Mouse (Mus musculus) kidney, postnatal 0 days (tissue): ENCODE measurements around the gene Trmt61a. TPM values are rescaled to one million over a fixed set of nuclear protein-coding genes. Genes with fewer than 3 reads are reported as not detected.

Experiments
- ATAC-seq: fragments of 200-750 bp; cut with Nextera tagmentation; replicated peaks from 2 replicates; pipeline ENCODE4 v1.8.0; 2017; ENCODE audit warnings: low read depth, moderate number of reproducible peaks, moderate TSS enrichment, moderate library complexity; ENCODE audit not compliant: low FRiP score
- DNase-seq: peaks from one replicate; pipeline ENCODE4 v3.0.0-alpha.2; 2016; ENCODE audit warnings: low spot score
- H3K27ac ChIP-seq: fragments of 300-500 bp; sonication (generic); 2 replicates; pipeline ENCODE4 v1.5.1; 2014; ENCODE audit warnings: mild to moderate bottlenecking
- H3K27me3 ChIP-seq: fragments of 300-500 bp; sonication (generic); 2 replicates; pipeline ENCODE4 v1.6.1; 2014; ENCODE audit warnings: low read length, mixed read lengths; ENCODE audit not compliant: insufficient read depth
- H3K36me3 ChIP-seq: fragments of 300-500 bp; sonication (generic); 2 replicates; pipeline ENCODE4 v1.6.1; 2014; ENCODE audit warnings: low read length, mixed read lengths; ENCODE audit not compliant: insufficient read depth
- H3K4me1 ChIP-seq: fragments of 300-500 bp; sonication (generic); replicated peaks from 2 replicates; pipeline ENCODE4 v1.6.1; 2014; ENCODE audit warnings: antibody characterized with exemption, low read length, mixed read lengths; ENCODE audit not compliant: insufficient read depth
- H3K4me2 ChIP-seq: fragments of 300-500 bp; sonication (generic); 2 replicates; pipeline ENCODE4 v1.6.1; 2014; ENCODE audit warnings: mild to moderate bottlenecking, low read length, moderate library complexity, mixed read lengths
- H3K4me3 ChIP-seq: fragments of 300-500 bp; sonication (generic); replicated peaks from 2 replicates; pipeline ENCODE4 v1.5.1; 2014; ENCODE audit warnings: low read depth, low read length
- H3K9ac ChIP-seq: fragments of 300-500 bp; sonication (generic); 2 replicates; pipeline ENCODE4 v1.6.1; 2014; ENCODE audit warnings: low read depth, low read length
- H3K9me3 ChIP-seq: fragments of 300-500 bp; sonication (generic); replicated peaks from 2 replicates; pipeline ENCODE4 v1.6.1; 2016; ENCODE audit warnings: low read length, inconsistent platforms, mixed read lengths
- CTCF ChIP-seq: IDR thresholded peaks from 2 replicates; pipeline ENCODE4 v1.5.1; 2016; ENCODE audit warnings: antibody characterized with exemption, low read depth, mild to moderate bottlenecking, moderate library complexity
- WGBS: fragments of 180-500 bp; shearing (Covaris S2); extraction: QIAGEN DNeasy Blood & Tissue Kit; methylation state at CpG from one replicate; pipeline ENCODE4 v1.1.7; 2014; 5-methylcytosine and 5-hydroxymethylcytosine counted together
- polyA plus RNA-seq: library from polyadenylated mRNA; unstranded; fragments of >200 nt; fragmentation: Nextera tagmentation; extraction: Ambion mirVana; gene quantifications from 2 replicates; pipeline ENCODE4 v1.2.1, GENCODE M21; 2015

Gene Trmt61a
- polyA plus RNA-seq, 1 experiment from 2014 or later, result 6.3 TPM

DNA sequence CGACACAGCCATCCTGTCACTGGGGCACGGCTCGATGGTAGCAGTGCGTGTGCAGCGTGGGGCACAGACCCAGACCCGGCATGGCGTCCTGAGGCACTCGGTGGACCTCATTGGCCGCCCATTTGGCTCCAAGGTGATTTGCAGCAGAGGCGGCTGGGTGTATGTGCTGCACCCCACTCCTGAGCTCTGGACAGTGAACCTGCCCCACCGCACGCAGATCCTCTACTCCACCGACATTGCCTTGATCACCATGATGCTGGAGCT is 697 bp downstream of the Trmt61a start:
- H3K36me3 ChIP-seq, result no peaks in the 10 kb centered on the region
- WGBS, result 3% methylated on average over 13 of the region's 13 CpGs
- DNase-seq, result no peak
- H3K4me1 ChIP-seq, result peaks cover 6% of the 10 kb centered on the region; the same call in 1 of the 2 replicates
- H3K27me3 ChIP-seq, result peaks cover 6% of the 10 kb centered on the region; the same call in 1 of the 2 replicates
- H3K9ac ChIP-seq, result peak overlapping the region; percentile 59
- H3K27ac ChIP-seq, result no peak overlapping the region
- no peak for ATAC-seq
- H3K9me3 ChIP-seq, result no peaks in the 10 kb centered on the region
- no peak for TF ChIP-seq CTCF
- peak overlapping the region; percentile 88 for H3K4me2 ChIP-seq
- H3K4me3 ChIP-seq, result peak overlapping the region; percentile 89

DNA sequence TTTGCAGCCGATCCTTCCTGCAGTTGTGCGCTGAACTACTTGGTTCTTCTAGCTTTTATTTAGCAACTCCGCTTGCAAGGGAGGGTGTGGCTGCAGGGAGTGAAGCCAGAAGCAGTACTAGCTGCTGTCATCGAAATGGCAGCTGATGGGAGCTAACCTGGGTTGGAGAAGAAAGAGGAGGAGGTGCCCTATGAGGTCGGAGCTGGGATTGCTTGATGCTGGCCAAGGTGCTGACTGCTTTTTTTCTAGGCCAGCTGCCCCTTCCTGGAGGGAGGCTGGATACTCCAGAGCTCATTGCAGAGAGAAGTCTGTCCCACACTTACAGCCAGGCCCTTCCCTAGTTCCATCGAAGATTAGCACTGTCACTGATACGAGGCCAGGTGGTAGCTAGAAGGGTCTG is 1.1 kb downstream of the Trmt61a start:
- peaks cover 2% of the 10 kb centered on the region; the same call in 1 of the 2 replicates for H3K27me3 ChIP-seq
- peaks cover 6% of the 10 kb centered on the region; the same call in 1 of the 2 replicates for H3K4me1 ChIP-seq
- ATAC-seq, result no peak
- H3K4me3 ChIP-seq, result peak overlapping the region; percentile 89
- H3K9ac ChIP-seq, result peak overlapping the region; percentile 59; the same call in 1 of the 2 replicates
- TF ChIP-seq CTCF, result no peak
- 49% methylated on average over 7 of the region's 7 CpGs for WGBS
- H3K36me3 ChIP-seq, result 0 out of 2 replicates have a peak, but pooled peaks cover under 1% of the 10 kb centered on the region
- no peak for DNase-seq
- H3K9me3 ChIP-seq, result no peaks in the 10 kb centered on the region
- H3K27ac ChIP-seq, result no peak overlapping the region
- H3K4me2 ChIP-seq, result peak overlapping the region; percentile 88

DNA sequence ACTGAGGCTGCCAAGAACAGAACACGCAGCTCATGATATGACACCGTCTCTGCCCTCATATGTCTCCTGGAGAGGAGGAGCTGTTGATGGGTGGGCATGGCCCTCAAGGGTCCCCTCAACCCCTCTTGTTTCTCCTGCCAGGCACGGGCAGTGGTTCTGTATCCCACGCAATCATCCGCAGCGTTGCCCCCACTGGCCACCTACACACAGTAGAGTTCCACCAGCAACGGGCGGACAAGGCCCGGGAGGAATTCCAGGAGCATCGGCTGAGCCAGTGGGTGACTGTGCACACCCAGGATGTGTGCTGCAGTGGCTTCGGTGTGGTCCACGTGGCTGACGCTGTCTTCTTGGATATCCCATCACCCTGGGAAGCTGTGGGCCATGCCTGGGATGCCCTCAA is 2.8 kb downstream of the Trmt61a start:
- no peak overlapping the region for H3K9ac ChIP-seq
- TF ChIP-seq CTCF, result no peak
- no peak overlapping the region for H3K4me2 ChIP-seq
- no peak overlapping the region for H3K27ac ChIP-seq
- 0 out of 2 replicates have a peak, but pooled peaks cover 3% of the 10 kb centered on the region for H3K36me3 ChIP-seq
- no peak for ATAC-seq
- 97% methylated on average over 13 of the region's 13 CpGs for WGBS
- H3K4me3 ChIP-seq, result no peak overlapping the region
- DNase-seq, result no peak
- H3K27me3 ChIP-seq, result no peaks in the 10 kb centered on the region
- peaks cover 6% of the 10 kb centered on the region; the same call in 1 of the 2 replicates for H3K4me1 ChIP-seq
- no peaks in the 10 kb centered on the region for H3K9me3 ChIP-seq

DNA sequence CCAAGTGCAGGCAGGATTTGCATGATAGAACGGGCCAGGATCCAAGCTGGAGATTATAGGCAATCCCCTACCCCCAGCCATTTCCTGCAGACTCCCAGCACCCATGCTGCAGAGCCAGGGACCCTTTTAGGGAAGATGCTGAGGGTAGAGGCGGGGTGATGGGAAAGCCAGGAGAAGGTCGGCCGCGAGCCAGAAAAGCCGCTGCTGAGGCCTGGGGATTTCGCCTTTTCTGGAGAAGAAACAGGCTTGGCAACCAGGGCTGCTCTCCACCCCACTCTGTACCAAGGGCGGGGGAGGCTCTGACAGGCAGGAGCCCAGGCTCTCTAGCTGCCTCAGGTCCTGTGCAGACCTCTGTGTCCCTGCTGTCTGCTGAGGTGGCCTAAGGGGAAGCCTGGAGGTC is 3.4 kb downstream of the Trmt61a start:
- Histone ChIP-seq H3K4me2 (no peak overlapping the region), H3K27ac (no peak overlapping the region), H3K27me3 (no peaks in the 10 kb centered on the region), H3K4me3 (no peak overlapping the region), H3K4me1 (peaks cover 6% of the 10 kb centered on the region; the same call in 1 of the 2 replicates), H3K9me3 (no peaks in the 10 kb centered on the region), H3K9ac (no peak overlapping the region), H3K36me3 (0 out of 2 replicates have a peak, but pooled peaks cover 3% of the 10 kb centered on the region)
- no peak for TF ChIP-seq CTCF
- ATAC-seq (no peak), DNase-seq (no peak)
- 84% methylated on average over 8 of the region's 8 CpGs for WGBS

DNA sequence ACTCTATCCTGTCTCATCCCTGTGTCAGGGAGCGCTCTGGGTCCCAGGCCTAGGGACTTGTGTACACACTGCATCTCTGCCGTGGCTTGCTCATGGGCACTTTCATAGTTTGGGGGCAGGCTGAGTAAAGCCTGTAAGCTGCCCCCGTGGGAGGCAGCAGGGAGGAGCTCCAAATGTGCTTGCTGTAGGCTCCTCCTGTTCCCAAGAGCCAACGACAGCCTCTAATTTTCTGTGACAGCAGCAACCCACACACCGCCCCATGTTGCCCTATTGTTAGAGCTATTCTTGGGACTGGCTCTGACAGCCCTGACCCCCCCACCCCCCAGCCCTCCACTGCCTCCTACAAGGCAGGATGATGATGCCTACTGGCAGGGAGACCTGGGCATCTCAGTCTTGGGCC is 4.1 kb downstream of the Trmt61a start:
- WGBS, result 68% methylated on average over 5 of the region's 5 CpGs

DNA sequence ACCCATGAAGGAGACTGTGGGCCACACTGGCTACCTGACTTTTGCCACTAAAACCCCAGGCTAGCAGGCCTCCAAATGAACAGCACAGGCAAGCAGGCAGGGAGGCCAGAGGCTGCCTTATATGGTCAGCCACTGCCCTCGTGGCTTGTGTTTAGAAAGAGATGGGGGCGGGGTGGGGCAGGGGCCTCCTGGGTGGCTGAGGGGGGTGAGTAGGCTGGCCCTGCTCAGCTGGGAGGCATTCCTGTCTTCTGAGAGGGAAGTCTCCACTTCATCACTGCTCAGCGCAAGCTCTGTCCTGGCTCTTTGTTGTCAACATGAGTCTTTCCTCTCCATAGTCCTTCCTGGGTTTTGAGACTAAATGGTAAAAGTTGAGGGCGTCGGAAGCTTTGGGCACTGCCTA is 4.9 kb downstream of the Trmt61a start:
- Histone ChIP-seq H3K9me3 (no peaks in the 10 kb centered on the region), H3K9ac (no peak overlapping the region), H3K4me3 (no peak overlapping the region), H3K4me1 (peaks cover 10% of the 10 kb centered on the region), H3K36me3 (0 out of 2 replicates have a peak, but pooled peaks cover 3% of the 10 kb centered on the region), H3K27me3 (no peaks in the 10 kb centered on the region), H3K4me2 (no peak overlapping the region), H3K27ac (no peak overlapping the region)
- ATAC-seq (no peak), DNase-seq (no peak)
- TF ChIP-seq CTCF, result no peak
- 66% methylated on average over 5 of the region's 5 CpGs for WGBS

More for the DNA sequence above, 4.1 kb downstream of the Trmt61a start:
- H3K4me1 ChIP-seq, result peaks cover 8% of the 10 kb centered on the region; the same call in 1 of the 2 replicates
- no peak for DNase-seq
- no peak for TF ChIP-seq CTCF
- ATAC-seq, result no peak
- H3K4me3 ChIP-seq, result no peak overlapping the region
- no peak overlapping the region for H3K27ac ChIP-seq
- H3K27me3 ChIP-seq, result no peaks in the 10 kb centered on the region
- H3K9me3 ChIP-seq, result no peaks in the 10 kb centered on the region
- H3K4me2 ChIP-seq, result no peak overlapping the region
- no peak overlapping the region for H3K9ac ChIP-seq
- 0 out of 2 replicates have a peak, but pooled peaks cover 3% of the 10 kb centered on the region for H3K36me3 ChIP-seq

- ATAC-seq (no peak), DNase-seq (no peak)
- no peaks in the 10 kb centered on the region for H3K9me3 ChIP-seq
- H3K27me3 ChIP-seq, result no peaks in the 10 kb centered on the region
- H3K4me3 ChIP-seq, result no peak overlapping the region
- 75% methylated on average over 4 of the region's 4 CpGs for WGBS
- H3K27ac ChIP-seq, result no peak overlapping the region
- peaks cover 21% of the 10 kb centered on the region for H3K4me1 ChIP-seq
- no peak overlapping the region for H3K4me2 ChIP-seq
- TF ChIP-seq CTCF, result no peak
- 0 out of 2 replicates have a peak, but pooled peaks cover 3% of the 10 kb centered on the region for H3K36me3 ChIP-seq
- H3K9ac ChIP-seq, result no peak overlapping the region
Observed at GRCm38 (mm10) chr12:111686390-111686789, 8.5 kb downstream of the Trmt61a start.
